Mouse (Mus musculus) urinary bladder, postnatal 4 days (tissue): ENCODE data around the gene Ggct.
"Not testable (repeated sequence)": the region's sequence is repeated elsewhere in the genome, so short reads cannot be mapped to it uniquely, and the experiment has no call there.

Experiments used
- DNase-seq, 2 experiments: peaks; one replicate each; pipeline ENCODE4 v3.0.0; 2021 to 2022; ENCODE audit warnings: low spot score in 2 of 2

Ggct gene

GRCm38 (mm10) chr6:54996361-54996760, 3.6 kb upstream of the Ggct start:
- no peak for DNase-seq

GRCm38 (mm10) chr6:54992141-54992540, 609 bp downstream of the Ggct start:
- no peak for DNase-seq

- no peak for DNase-seq
Observed at GRCm38 (mm10) chr6:54991189-54991588, 1.6 kb downstream of the Ggct start.

- no peak for DNase-seq
Observed at GRCm38 (mm10) chr6:54988141-54988540, 4.6 kb downstream of the Ggct start.

- no peak for DNase-seq
Observed at GRCm38 (mm10) chr6:54984096-54984495, 8.7 kb downstream of the Ggct start.

- DNase-seq, result no peak
Observed at GRCm38 (mm10) chr6:54983526-54984050, 9.2 kb downstream of the Ggct start.

- no peak for DNase-seq
Observed at GRCm38 (mm10) chr6:54979426-54979825, 13.3 kb downstream of the Ggct start.

- no peak for DNase-seq
Observed at GRCm38 (mm10) chr6:54975616-54976015, 17.1 kb downstream of the Ggct start.

- no peak for DNase-seq
Observed at GRCm38 (mm10) chr6:54974501-54974900, 18.2 kb downstream of the Ggct start.

- DNase-seq, result no peak
Observed at GRCm38 (mm10) chr6:54972929-54973211, 19.9 kb downstream of the Ggct start.

GRCm38 (mm10) chr6:54972111-54972928, 20.4 kb downstream of the Ggct start, which contains the start of gene Nod1:
Nod1 (minus strand) TSS chr6:54972612.
- DNase-seq, result peak; percentile 78

GRCm38 (mm10) chr6:54971731-54972110, 21.0 kb downstream of the Ggct start:
- no peak for DNase-seq

- no peak for DNase-seq
Observed at GRCm38 (mm10) chr6:54970506-54970905, 22.2 kb downstream of the Ggct start.

GRCm38 (mm10) chr6:54969801-54970200, 22.9 kb downstream of the Ggct start:
- DNase-seq, result no peak

- no peak for DNase-seq
Observed at GRCm38 (mm10) chr6:54967591-54967990, 25.2 kb downstream of the Ggct start.

- DNase-seq, result no peak
Observed at GRCm38 (mm10) chr6:54965234-54965633, 27.5 kb downstream of the Ggct start.

- DNase-seq, result no peak
Observed at GRCm38 (mm10) chr6:54964755-54965154, 28.0 kb downstream of the Ggct start.

GRCm38 (mm10) chr6:54963599-54963998, 29.2 kb downstream of the Ggct start:
- no peak for DNase-seq

- DNase-seq, result no peak
Observed at GRCm38 (mm10) chr6:54957655-54958054, 35.1 kb downstream of the Ggct start.

GRCm38 (mm10) chr6:54956425-54956824, 36.3 kb downstream of the Ggct start:
- DNase-seq, result no peak

- DNase-seq, result no peak
Observed at GRCm38 (mm10) chr6:54955949-54956348, 36.8 kb downstream of the Ggct start.

GRCm38 (mm10) chr6:54954659-54955414, 37.9 kb downstream of the Ggct start:
- DNase-seq, result no peak

- not testable (repeated sequence) for DNase-seq
Observed at GRCm38 (mm10) chr6:54953399-54953798, 39.4 kb downstream of the Ggct start.
